ENCODE assay signal across 9 mouse cellular contexts in the genomic region with DNA sequence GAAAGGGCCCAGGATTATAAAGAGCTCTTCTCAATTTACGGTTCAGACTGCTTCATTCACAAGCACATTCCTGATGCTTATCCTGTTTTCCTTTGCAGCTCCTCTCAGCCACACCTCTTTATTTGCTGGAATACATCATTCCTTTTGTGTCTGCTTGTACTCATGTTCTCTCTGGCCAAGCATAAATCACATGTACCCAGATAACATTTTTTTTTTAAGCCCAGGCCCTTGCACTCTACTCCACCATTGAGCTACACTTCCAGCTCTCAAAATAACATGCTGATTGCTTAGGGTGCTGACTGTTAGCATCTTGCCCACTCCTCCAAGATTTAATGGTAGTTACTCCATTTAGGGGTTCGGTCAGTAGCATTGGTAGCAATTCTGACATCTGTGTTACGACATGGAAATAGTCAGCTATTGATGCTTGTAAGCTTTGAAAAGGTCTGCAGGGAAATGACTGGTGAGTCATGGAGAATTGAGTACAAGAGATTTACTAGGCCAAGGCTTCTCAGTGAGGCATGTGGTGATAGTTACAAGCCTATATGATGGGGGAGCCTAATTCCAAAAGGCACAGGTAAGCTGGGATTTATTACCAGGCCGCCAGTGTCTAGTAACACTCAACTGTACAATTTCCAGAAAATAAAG. TPM values are rescaled to one million over a fixed set of nuclear protein-coding genes. Genes with fewer than 3 reads are reported as not detected.
DNase-seq lines count a peak whose midpoint lies in the region; ATAC-seq and TF ChIP-seq lines count a peak whose summit lies in the region.
"Had no signal": no experiment of that assay in that cellular context is flagged by ENCODE, and none has a peak within 500 bp of the region (broad histone marks: within the 10 kb centered on the region; RNA-seq: fewer than 3 reads in every experiment).

No protein-coding gene starts in this region.

- H3K9ac ChIP-seq in hindbrain, embryonic 13.5 days = peak overlapping the region; percentile 93
- H3K9ac ChIP-seq in midbrain, embryonic 13.5 days (replicated peaks) = peak overlapping the region; percentile 77

- 76% methylated on average over 4 of the region's 4 CpGs for WGBS in heart, embryonic 10.5 days
- 72% methylated on average over 4 of the region's 4 CpGs for WGBS in hindbrain, embryonic 13.5 days
- 62% methylated on average over 4 of the region's 4 CpGs for WGBS in midbrain, embryonic 13.5 days

- peaks cover 29% of the 10 kb centered on the region for H3K4me1 ChIP-seq in heart, embryonic 10.5 days
- H3K4me1 ChIP-seq in hindbrain, embryonic 13.5 days (replicated peaks) = peaks cover 35% of the 10 kb centered on the region
- peaks cover 41% of the 10 kb centered on the region for H3K4me1 ChIP-seq in midbrain, embryonic 13.5 days (replicated peaks)

- H3K27ac ChIP-seq in heart, embryonic 10.5 days = no peak overlapping the region
- no peak overlapping the region for H3K27ac ChIP-seq in hindbrain, embryonic 13.5 days
- no peak overlapping the region for H3K27ac ChIP-seq in midbrain, embryonic 13.5 days

- TF ChIP-seq CTCF in brain, embryonic 14.5 days (IDR thresholded peaks at IDR 0.05; ENCODE audit: borderline replicate concordance, extremely low read depth, insufficient read depth, insufficient read length) = no peak

- no peak for ATAC-seq in hindbrain, embryonic 13.5 days (ENCODE audit: low FRiP score)
- no peak for ATAC-seq in midbrain, embryonic 13.5 days

- no peaks in the 10 kb centered on the region for H3K9me3 ChIP-seq in heart, embryonic 10.5 days
- no peaks in the 10 kb centered on the region for H3K9me3 ChIP-seq in hindbrain, embryonic 13.5 days
- H3K9me3 ChIP-seq in midbrain, embryonic 13.5 days = no peaks in the 10 kb centered on the region

- no peak for DNase-seq in heart, embryonic 10.5 days (ENCODE audit: low spot score)
- DNase-seq in heart, adult 11 months = no peak
- peak; percentile 3 for DNase-seq in brain, embryonic 14.5 days (ENCODE audit: low read depth)
- DNase-seq in cerebellum, postnatal 10 days = no peak
- DNase-seq in spleen, adult 18-20 months = no peak
- DNase-seq in gastrocnemius, postnatal 25 days = no peak

- H3K27me3 ChIP-seq in heart, embryonic 10.5 days (ENCODE audit: insufficient read depth, poor library complexity, severe bottlenecking) = no peaks in the 10 kb centered on the region
- H3K27me3 ChIP-seq in hindbrain, embryonic 13.5 days = no peaks in the 10 kb centered on the region
- H3K27me3 ChIP-seq in midbrain, embryonic 13.5 days = no peaks in the 10 kb centered on the region

- peak overlapping the region; percentile 70 for H3K4me2 ChIP-seq in hindbrain, embryonic 13.5 days
- H3K4me2 ChIP-seq in midbrain, embryonic 13.5 days (replicated peaks) = peak overlapping the region; percentile 83

- TF ChIP-seq POLR2A in brain, embryonic 14.5 days (IDR thresholded peaks at IDR 0.05; ENCODE audit: borderline replicate concordance, extremely low read depth, insufficient read depth, insufficient read length, poor library complexity, severe bottlenecking) = no peak

- peak overlapping the region; percentile 84 for H3K4me3 ChIP-seq in heart, embryonic 10.5 days
- peak overlapping the region; percentile 74 for H3K4me3 ChIP-seq in hindbrain, embryonic 13.5 days
- H3K4me3 ChIP-seq in midbrain, embryonic 13.5 days (replicated peaks) = peak overlapping the region; percentile 83

- H3K36me3 ChIP-seq in heart, embryonic 10.5 days = peaks cover 31% of the 10 kb centered on the region
- H3K36me3 ChIP-seq in hindbrain, embryonic 13.5 days = peaks cover 26% of the 10 kb centered on the region
- peaks cover 20% of the 10 kb centered on the region for H3K36me3 ChIP-seq in midbrain, embryonic 13.5 days

RNA-seq across cellular contexts. Expression of gene D930007J09Rik, which starts 1.2 kb away (rescaled TPM):
- polyA plus RNA-seq in heart, embryonic 10.5 days (2016; fragmentation: Nextera tagmentation; extraction: Ambion mirVana) = not detected in 2 replicates
- 0.50 and 0.70 TPM in 2 replicates for polyA plus RNA-seq in brain, embryonic 14.5 days (2012; rRNA removed)
- polyA plus RNA-seq in hindbrain, embryonic 13.5 days (2015; fragmentation: Nextera tagmentation; extraction: Ambion mirVana) = not detected in 2 replicates
- polyA plus RNA-seq in midbrain, embryonic 13.5 days (2015; fragmentation: Nextera tagmentation; extraction: Ambion mirVana) = not detected in 2 replicates
- total RNA-seq in gastrocnemius, postnatal 25 days (2021) = not detected
- total RNA-seq: common myeloid progenitor, adult 5-6 weeks had no signal

RNA-seq across cellular contexts. Expression of gene Wrnip1, which starts 2.0 kb away (rescaled TPM):
- polyA plus RNA-seq in heart, embryonic 10.5 days (2016; fragmentation: Nextera tagmentation; extraction: Ambion mirVana) = 20.6 and 30.0 TPM in 2 replicates
- polyA plus RNA-seq in brain, embryonic 14.5 days (2012; rRNA removed) = 59.3 and 63.1 TPM in 2 replicates
- 24.3 and 27.5 TPM in 2 replicates for polyA plus RNA-seq in hindbrain, embryonic 13.5 days (2015; fragmentation: Nextera tagmentation; extraction: Ambion mirVana)
- polyA plus RNA-seq in midbrain, embryonic 13.5 days (2015; fragmentation: Nextera tagmentation; extraction: Ambion mirVana) = 20.9 and 28.1 TPM in 2 replicates
- total RNA-seq in gastrocnemius, postnatal 25 days (2021) = 1 to 10 TPM; 5.8 to 7.5 TPM

RNA-seq across cellular contexts. Expression of gene Mylk4, which starts 20.1 kb away (rescaled TPM):
- polyA plus RNA-seq in heart, embryonic 10.5 days (2016; fragmentation: Nextera tagmentation; extraction: Ambion mirVana) = 0.07 TPM in 1 of 2 replicates, not detected in the other
- 0.24 and 0.29 TPM in 2 replicates for polyA plus RNA-seq in brain, embryonic 14.5 days (2012; rRNA removed)
- 0.05 TPM in 1 of 2 replicates, not detected in the other for polyA plus RNA-seq in hindbrain, embryonic 13.5 days (2015; fragmentation: Nextera tagmentation; extraction: Ambion mirVana)
- 0.04 and 0.10 TPM in 2 replicates for polyA plus RNA-seq in midbrain, embryonic 13.5 days (2015; fragmentation: Nextera tagmentation; extraction: Ambion mirVana)
- total RNA-seq in gastrocnemius, postnatal 25 days (2021) = 1,000 to 10,000 TPM in 1 of 2 experiments, 100 to 1,000 TPM in 1; 560 to 1,240 TPM
- total RNA-seq: common myeloid progenitor, adult 5-6 weeks had no signal

RNA-seq across cellular contexts. Expression of gene Serpinb1a, which starts 47.2 kb away (rescaled TPM):
- polyA plus RNA-seq in heart, embryonic 10.5 days (2016; fragmentation: Nextera tagmentation; extraction: Ambion mirVana) = 2.3 and 2.6 TPM in 2 replicates
- polyA plus RNA-seq in brain, embryonic 14.5 days (2012; rRNA removed) = 0.85 and 1.4 TPM in 2 replicates
- 1.2 and 1.4 TPM in 2 replicates for polyA plus RNA-seq in hindbrain, embryonic 13.5 days (2015; fragmentation: Nextera tagmentation; extraction: Ambion mirVana)
- 2.6 and 3.5 TPM in 2 replicates for polyA plus RNA-seq in midbrain, embryonic 13.5 days (2015; fragmentation: Nextera tagmentation; extraction: Ambion mirVana)
- 1 to 10 TPM; 5.4 to 7.8 TPM for total RNA-seq in gastrocnemius, postnatal 25 days (2021)
